Mouse (Mus musculus): ENCODE results near the gene Alpk1.
"Not testable (repeated sequence)": the region's sequence is repeated elsewhere in the genome, so short reads cannot be mapped to it uniquely, and the experiment has no call there.

The Alpk1 gene

DNA sequence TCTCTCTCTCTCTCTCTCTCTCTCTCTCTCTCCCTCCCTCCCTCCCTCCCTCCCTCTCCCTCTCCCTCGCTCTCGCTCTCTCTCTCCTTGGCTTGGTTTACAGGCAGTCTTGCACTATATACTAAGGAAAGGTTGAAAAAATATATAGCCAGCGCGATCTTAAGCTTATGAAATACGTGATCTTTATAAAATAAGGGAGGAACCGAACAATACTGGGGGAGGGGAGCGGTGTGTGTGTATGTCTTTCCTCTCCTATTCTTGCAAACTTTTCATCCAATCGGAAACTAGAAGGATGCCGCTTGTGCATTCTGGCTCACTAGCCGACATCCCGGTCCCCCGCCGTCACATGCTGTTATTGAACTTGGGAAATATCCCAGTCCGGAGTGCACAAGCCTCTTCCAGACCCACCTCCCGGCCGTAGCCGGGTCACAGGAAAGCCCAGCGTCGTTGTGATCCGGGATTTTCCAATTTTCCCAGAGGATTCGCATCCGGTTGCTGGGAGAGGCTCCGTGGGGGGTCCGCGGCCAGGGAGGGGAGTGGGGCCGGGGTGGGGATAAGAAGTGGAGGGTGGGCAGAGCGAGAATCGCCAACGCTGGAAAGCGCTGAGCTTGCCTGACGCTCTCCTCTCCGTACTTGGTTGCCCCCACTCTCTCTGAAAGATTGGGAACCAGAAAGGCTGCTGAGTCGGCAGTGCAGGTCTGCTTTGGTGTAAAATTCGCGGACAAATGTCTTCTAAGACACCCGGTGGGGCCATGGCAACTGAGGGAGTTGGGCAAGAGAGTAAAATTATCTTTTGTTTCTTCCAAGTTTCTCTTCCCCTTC is 10.1 kb upstream of the Alpk1 start:
- DNase-seq = peak; percentile 58 to 78

DNA sequence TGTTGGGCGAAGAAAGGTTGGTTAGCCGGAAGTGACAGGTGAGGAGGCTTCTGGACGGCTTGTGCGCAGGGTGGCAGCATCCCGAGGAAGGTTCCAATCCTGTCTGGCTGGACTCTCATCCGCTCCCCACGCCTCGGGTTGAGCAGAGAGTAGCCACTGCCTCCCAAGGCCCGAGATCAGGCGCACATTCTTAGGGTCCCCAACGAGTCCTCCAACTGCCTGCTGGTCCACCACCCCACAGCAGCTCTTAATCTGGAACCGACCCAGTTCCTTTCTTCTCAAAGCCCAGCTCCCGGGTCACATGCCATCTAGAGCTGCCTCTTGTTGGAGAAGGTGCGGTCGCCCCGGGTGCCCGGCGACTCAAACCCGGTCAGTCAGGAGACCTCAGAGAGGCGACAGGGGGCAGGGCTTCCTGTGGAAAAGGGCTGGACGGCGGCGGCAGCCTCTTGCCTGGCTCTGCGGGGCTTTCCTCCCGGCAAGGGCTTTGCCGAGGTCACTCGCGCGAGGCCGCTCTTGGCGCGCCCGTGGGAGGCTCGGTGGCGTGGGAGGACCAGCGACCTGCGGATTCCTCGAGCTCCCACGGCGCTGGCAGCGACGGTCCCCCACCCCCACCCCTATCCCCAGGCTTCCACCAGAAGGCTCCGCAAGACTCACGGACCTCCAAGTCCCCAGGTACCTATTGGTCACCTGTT is 9.3 kb upstream of the Alpk1 start, which contains the start of gene Tifa:
Gene Tifa, plus strand, starts transcription at position 306 of the 692 bp plus-strand sequence.
- peak; percentile 72 to 85 for DNase-seq

DNA sequence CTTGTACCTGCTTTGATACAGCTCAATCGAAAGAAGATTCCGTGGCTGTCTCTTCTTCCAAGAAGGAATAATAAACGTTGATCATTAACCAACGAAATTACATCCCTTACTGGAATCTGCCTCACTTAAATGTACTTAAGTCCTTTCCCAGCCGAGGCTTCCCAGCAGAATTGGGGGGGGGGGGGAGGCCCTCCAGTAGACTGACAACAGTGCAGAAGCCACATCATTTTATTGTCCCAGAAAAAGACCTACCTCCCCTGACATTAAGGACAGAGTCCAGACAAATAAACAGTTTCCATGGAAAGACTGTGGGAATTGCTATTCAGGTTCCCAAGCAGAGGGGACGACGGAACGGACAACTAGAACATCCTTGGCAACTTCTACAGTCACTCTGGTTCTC is 8.6 kb upstream of the Alpk1 start:
- DNase-seq = no peak

DNA sequence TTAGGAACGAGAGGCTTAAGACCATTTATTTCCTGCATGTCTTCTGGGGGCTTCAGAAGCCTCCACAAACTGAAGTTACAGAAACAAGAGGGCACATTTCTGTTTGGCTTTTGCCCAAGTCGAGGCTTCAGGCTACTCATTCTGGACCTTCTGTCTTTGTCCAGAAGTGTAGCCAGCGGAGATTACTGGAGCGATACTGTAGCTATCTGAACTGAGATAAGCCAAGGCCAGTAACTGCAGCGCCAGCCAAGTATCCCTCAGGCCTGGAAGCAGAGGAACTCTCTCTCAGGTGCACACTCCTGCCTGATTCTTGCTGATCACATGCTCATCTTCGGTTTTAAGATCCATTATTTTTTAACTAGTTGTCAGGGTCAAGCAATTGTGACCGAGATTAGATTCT is 7.7 kb upstream of the Alpk1 start:
- DNase-seq = no peak

DNA sequence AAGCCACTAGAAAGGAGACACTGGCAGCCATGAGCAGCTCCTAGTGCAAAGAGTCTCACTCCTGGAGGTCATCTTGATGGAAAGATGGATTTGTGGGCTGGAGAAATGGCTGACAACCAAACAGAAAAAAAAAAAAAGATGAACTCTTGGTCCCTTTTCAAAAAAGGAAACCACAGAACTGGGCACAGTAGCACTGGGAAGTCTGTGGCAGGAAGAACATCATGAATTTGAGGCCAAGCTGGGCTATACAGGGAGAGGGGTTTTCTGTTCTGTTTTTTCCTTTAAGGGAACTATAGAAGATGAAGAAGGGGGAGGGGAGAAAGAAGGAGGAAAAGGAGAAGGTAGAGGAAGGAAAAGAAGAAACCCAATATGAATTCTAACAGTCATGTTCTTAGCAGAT is 6.7 kb upstream of the Alpk1 start:
- DNase-seq = no peak

DNA sequence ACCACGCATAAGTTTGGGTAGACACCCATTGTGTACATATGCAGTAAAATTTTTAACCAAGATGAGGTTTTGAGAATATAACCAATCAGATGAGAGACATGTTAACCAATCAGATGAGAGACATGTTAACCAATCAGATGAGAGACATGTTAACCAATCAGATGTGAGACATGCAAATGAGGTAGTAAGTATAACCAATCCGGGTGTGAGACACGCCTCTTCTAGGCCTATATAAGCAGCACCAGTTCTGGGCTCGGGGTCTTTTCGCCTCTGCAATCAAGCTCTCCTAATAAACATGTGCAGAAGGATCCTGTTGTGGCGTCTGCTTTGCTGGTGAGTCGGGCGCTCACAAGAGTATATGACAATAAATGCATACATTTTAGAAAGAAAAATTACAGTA is 3.4 kb upstream of the Alpk1 start:
- not testable (repeated sequence) for DNase-seq

DNA sequence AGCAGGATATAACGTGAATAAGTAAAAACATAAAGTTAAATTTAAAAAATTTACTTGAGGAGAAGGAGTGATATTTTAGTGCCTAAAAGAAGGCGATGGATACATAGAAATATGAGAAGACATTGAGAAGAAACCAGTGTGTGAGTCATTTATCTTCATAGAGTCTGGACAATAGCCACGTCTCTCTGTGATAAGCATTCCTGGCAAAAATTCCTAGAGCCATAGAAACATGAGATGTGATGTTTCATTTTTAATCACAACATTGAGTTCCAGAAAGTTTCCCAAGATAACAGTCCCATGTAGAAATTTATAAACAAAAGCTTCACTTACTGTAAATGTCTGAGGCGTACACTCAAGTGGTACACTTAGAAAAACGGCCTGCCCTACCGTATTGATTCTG is 2.6 kb upstream of the Alpk1 start:
- DNase-seq = no peak

DNA sequence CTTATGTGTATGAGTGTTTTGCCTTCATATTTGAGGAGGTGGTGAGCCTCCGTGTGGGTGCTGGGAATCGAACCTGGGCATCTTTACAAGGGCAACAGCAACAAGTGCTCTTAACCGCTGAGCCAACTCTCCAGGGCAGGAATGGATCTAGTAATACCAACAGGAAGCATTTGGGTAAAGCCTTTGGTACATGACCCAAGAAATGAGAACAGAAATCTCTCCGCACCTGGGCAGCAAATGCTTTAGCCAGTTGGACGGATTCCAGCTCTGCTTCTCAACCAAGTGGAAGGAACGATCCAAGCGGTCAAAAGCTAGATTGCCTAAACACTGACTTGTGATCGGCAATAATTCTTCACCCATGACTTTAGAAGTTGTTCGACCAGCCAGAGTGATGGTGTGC is 594 bp upstream of the Alpk1 start:
- DNase-seq = peak; percentile 40 to 44

DNA sequence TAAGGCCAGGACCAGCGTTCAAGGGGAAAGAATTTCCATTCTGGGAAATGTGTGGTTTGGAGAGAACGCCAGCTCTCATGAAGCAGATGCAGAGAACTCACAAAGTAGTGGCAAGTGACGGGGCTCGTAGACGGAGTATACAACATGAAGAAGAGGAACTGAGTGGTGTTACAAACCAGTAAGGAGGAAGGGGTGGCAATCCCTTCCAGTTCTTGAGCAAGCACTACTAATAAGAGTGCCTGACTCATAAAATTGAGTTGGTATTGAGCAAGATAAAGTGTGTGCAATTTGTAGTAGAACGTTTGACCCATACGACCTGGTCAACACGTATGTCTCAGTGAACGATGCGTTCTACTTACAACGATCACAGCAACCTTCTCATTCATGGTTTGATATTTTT is 11.2 kb downstream of the Alpk1 start:
- no peak for DNase-seq

DNA sequence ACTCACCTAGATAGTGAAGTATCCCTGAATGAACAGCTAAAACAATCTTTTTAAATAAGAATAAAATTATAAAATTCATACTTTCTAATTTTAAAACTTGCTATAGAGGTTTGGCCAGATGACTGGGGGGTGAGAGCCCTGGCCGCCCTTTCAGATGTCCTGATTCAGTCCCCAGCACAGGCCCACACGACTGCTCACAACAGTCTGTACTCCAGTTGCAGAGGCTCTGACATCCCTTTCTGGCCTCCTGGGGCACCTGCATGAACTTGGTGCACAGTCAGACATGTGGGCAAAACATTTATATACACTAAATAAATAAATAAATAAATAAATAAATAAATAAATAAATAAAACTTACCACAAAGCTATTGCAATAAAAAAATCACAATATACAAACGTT is 14.4 kb downstream of the Alpk1 start:
- no peak for DNase-seq

DNA sequence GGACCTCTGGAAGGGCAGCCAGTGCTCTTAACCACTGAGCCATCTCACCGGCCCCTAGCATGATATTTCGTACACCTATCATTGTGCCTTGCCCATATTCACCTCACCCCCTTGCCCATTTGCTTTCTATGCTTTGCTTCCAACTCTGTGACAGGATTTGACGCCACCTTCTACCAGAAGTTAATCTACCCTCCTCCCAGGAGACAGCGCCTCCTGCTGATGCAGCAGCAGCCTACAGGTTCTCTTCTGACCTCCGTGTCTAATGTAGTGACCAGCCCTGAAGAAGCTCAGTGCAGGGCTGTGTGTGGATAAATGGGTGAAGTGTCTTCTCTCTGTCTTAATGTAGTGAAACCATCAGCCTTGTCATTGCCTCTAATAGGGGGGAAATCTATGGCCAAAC is 15.8 kb downstream of the Alpk1 start:
- DNase-seq = no peak

DNA sequence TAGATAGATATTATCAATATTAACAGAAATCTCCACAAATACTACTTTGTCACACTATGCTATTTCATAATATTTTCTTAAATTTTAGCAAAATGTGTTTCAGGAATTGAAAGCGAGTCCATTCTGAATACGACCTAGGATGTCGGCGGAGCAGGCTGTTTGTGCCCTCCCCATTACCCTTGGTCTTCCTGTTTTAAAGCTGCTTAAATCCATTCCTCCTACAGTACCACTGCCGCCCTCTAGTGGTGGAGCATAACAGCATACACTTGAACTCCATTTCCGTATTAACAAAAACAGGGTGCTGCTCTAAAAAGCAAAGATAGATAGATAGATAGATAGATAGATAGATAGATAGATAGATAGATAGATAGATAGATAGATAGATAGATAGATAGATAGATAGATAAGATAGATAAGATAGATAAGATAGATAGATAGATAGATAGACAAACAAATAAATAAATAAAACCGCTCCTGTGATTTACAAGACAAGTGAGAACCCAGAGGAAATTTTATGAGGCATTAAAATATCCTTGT is 17.2 kb downstream of the Alpk1 start:
- peak; percentile 83 to 86 for DNase-seq

DNA sequence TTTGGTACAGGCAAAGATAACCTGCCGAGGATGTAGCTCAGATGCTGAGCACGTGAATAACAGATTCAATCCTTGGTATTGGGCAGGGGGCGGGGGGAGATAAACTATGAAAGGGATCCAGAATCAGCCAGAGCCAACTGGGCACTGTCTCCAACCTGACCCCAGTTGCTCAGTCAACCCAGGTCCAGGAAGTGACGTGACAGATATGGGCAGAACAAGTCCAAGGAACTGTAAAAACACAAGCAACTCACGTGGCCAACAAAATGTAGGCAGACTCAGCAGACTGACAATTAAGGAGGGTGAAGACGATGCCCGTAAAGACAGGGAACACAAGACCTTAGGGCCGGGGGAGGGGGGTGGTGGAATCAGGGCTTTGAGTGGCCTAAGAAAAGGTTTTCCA is 17.9 kb downstream of the Alpk1 start:
- no peak for DNase-seq

DNA sequence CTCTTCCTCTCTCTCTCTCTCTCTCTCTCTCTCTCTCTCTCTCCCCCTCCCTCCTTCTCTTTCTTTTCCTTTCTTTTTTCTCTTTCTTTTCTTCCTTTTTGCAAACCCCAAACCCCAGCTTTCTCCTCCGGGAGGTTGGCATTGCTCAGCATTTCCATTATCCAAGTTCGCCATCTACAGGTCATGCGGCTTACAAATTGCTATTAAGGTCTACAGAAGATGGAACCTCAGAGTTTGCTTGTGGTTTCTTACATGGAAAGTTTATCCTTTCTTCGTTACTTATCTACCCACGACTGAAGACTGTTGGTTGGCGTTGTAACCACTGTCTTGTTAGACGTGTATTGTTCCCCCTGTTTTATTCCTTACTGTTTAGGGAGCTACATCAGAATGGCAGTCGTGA is 21.1 kb downstream of the Alpk1 start:
- peak; percentile 46 to 62 for DNase-seq

DNA sequence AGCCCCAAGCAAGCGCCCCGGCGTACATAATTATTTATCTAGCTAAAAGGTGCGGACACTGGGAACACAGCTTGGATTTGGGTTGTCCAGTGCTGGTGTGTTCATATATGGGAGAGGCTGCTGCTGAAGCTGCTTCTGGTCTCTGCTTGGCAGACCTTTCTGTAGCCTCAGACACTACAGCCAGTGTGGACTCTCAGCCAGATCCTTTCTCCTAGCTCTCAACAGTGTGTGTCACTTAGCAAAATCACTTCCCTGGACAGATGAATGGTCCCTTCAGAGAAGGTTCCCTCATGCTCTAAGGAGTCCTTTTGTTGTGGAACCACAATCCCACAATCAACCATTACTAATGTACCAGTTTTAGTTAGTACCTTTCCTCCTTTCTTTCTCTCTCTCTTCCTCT is 21.5 kb downstream of the Alpk1 start:
- DNase-seq = no peak

DNA sequence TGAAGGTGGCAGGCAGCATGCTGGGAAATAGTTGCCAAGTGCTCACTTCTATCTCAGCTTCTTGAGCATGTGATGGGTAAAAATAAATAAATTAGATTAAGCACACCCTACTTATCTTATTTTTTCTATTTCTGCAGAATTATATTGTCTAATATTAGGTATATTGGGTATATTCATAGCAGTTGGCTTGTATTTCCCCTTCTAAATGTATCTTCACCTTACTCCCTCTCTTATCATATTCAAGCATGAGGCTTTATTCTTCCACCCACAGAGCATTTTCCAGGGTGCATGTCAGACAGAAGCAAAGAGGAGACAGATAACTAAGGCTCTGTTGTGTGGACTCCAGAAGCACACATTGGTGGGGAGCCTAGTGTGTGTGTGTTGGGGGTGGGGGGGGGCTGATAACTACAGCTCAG is 22.4 kb downstream of the Alpk1 start:
- DNase-seq = no peak

DNA sequence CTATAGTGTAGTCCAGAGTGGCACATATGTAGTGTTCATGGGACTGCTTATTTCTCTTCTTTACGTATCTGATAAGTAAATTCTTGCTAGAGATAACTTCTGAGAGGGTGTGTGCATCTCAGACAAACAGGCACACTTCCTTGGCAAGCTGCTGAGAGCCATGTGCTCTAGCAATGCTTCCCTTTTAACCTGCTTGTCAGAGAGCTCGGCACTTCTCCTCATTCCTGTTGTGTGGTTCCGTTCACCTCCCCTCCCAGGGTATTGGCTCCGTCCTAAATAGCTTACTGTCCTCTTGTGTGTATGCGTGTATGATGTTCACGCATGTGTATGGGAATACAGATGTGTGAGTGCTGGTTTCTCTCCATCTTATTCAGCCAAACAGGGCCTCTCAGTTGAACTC is 23.9 kb downstream of the Alpk1 start:
- no peak for DNase-seq

DNA sequence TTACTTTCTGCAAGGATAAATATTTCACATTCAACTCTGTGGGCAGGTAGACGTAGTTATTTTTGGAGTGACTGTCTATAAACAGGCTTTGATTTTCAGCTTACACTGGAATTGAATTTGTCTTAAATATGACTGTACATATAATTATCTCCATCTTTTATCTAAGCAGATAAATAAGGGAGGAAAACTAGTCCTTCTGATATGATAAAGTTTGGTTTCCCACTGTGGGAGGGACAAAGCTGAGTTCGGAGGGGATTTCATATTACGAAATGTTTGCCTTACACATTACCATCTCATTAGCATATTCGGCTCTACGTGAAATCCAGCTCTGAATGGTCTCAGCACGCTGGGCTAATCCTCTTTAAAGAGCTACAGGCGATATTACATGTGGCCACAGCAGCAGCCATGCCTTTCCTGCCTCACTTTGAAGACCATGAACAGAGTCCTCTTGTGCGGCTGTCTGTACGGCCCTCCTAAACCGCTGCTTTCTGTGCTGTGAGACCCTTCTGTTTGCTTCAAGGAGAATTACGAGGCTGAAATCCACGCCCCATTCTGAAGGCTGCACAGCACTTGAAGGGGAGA is 30.3 kb downstream of the Alpk1 start:
- DNase-seq = no peak

DNA sequence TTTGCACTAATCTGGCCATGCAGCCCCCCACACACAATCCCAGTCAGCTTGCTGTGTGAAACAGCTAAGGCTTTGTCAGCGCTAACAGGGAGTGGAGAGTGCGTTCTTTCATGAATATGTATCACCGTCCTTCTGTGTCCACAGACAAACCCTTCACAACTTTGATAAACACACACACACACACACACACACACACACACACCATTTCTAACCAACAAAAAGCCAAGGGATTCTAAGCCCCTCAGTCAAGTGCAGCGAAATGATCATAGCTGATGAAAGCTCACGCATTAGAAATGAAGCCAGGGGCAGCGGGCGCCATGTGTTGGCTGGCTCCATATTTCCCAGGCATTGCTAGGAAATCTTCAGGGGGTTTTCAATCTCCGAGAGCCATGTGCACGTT is 31.1 kb downstream of the Alpk1 start:
- no peak for DNase-seq

DNA sequence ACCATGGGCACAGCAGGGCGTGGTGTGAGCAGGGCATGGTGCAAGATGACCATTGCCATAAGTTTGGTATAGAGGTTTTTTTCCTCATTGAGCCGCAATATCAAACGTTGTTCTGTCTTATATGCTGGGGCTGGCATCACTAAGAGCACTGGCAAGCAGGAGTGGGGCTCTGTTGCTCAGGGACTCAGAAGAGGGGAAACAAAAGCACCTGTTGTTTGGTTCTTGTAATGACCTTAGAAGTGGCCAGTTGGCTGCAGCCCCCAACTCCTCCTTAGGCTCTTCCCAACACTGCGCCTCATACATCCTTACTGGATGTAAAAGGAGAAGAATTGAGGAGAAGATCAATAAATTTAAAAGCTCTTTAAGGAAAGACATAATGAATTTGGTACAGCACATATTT is 31.7 kb downstream of the Alpk1 start:
- no peak for DNase-seq

DNA sequence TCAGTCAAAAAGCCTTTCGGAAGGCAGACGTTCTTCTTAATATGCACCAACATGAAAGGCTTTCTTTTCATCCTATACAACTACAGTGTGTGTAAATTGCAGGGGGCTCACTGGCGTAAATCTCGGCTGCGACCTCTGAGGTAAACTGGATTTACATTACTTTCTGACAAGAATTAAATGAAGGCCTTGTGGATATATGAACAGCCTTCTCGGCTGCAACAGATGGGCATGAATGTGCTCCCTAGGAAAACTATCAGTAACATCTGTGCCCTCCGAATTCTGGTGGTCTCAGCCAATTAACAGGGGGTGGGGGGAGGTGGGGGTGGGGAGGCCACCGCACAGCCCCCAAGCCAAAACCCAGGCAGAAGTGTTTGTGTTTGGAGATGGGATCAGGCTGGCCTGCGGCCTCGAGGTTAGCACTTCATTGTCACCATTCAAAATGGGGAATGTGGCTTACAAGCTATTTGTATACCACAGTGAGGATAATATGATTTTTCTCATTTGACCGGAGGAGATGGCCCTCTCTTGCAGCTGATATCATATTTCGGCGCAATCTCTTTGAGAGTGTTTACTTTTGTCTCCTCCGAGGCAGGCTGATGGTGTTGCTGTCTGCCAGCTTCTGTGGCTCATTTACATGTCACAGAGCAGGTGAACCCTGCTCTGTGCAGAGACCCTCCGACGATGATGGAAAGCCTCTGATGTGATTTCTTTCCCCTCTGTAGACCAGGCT is 34.3 kb downstream of the Alpk1 start:
- DNase-seq = no peak

DNA sequence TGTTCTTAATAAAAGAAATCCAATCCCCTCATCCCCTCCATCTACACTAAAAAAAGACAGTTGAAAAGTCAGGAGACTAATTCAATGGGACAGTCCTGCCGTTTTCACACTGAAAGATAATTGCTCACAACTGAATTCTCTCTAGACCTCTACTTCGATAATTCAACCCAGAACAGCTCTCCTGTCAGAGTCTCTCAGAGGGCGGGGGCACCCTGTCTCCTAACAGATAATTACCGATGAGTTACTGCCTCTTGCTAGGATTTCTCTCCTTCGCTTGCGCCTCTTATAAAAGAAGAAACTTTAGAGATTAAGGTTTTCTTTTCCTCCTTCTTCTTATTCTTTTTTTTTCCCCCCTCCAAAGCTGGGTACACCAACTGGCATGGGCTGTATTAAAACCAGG is 34.8 kb downstream of the Alpk1 start:
- no peak for DNase-seq
